Mouse (Mus musculus) heart, postnatal 14 days (tissue): ENCODE results near the gene Adra1b. TPM values are rescaled to one million over a fixed set of nuclear protein-coding genes. Genes with fewer than 3 reads are reported as not detected.

Experiments
- DNase-seq, 2 experiments: peaks; one replicate each; pipeline ENCODE4 v3.0.0; 2021 to 2022
- intact Hi-C: fragments of 180-260 bp; cut with DNase I; formaldehyde crosslinking; loops from one replicate; pipeline ENCODE4 v1.15.1; 2025
- total RNA-seq, 2 experiments: library from RNA; stranded (reverse); gene quantifications; 2 replicates each; pipeline ENCODE4 v1.2.3; 2021

Adra1b gene
- total RNA-seq, 2 experiments from 2014 or later: 43.7 to 47.6 TPM

GRCm38 (mm10) chr11:43755411-43755810, 145.6 kb downstream of the Adra1b start:
- DNase-seq: no peak

GRCm38 (mm10) chr11:43754568-43754967, 146.4 kb downstream of the Adra1b start:
- intact Hi-C loops: no loop called here
- no peak for DNase-seq

More at GRCm38 (mm10) chr11:43755411-43755810, 145.6 kb downstream of the Adra1b start:
- intact Hi-C loops: no loop called here

DNA sequence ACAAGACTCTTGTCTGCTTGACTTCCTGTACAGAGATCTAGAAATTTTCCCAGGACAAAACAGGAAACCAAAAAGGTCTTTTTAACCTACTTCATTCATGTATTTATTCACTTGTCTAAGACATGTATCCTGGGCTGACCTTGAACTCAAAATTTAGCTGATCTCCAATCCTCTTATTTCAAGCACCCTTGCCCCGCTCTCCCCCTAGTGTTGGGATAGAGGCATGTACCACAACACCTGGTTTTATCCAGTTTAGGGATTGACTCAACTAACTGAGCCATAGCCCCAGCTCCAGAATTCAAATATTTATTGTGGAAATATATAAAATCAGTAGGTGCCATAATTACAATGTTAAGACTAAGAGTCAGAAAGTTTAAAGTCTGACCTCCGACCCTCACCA, 149.5 kb downstream of the Adra1b start:
- no peak for DNase-seq
- intact Hi-C loops: no loop called here

DNA sequence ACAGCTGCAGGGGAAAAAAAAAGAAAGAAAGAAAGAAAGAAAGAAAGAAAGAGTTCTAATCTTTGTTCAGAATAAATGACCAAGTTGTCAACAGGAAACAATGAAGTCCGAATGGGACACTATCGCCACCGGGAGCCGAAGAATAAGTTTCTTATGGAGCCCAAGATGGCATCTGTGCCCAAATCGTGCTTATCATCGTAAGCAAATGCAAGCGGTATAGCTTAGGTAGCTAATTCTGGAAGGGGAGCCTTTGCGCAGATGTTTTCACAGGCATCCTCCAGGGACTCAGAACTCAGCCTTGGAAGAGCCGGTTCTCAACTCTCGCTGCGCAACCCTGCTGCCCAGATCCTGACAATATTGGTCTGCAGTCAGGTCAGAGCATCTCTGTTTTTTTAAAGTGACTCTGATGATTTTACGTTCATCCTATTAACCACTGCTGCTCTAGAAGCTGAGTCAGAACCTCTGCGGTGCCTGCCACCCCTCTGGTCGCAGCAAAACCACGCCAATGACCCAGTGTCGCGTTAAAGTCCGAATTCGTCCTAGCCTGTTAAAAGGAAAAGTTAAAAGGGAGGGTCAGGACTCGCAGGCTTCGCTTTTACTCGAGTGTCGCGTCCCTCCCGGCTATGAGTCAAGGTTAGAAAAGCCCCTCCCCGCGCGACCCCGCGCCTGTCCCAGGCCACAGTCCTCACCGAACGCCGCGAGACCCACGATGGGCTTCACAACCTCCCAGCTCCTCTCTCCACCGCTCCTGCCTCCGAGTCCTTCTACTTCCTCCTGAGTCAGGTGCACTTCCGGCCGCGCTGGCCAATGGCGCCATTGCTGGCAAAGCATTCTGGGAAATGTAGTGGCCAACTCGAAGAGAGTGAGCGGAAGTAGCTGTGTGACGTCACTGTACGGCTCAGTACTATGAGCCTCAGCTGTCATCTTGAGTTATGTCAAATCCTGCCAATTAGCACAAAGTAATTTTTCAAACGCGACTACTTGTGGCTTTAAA, 153.5 kb downstream of the Adra1b start, which contains the start of gene Ttc1:
Ttc1 (minus strand) TSS at position 776 of the 994 bp plus-strand sequence.
- intact Hi-C loops: loop anchor here (5.0 kb wide), 1 partner anchor 310 kb away; no protein-coding TSS in a partner anchor

DNA sequence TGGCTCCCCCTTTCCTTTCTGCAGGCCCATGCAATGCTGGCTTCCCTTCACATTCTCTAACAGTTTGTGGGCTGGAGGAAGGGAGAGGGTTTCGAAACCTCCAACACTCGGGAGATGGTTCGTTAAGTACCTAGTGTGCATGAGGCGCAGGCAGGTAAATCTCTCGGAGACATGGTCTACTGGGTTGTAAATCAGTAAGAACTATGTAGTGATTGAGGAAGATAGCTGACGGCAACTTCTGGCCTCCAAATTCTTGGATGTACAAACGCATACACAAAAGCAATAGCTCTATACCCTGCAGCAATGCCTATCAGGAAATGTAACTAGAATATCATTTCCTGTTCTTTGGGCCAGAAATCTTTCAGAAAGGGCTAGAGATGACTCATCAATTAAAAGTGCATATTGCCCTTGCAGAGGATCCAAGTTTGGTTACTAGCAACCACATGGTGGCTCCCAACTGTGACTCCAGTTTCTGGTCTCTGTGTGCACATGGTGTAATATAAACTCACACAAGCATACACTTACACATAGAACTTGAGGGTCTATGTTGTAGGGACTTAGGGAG, 172.2 kb downstream of the Adra1b start:
- intact Hi-C loops: no loop called here

More for the DNA sequence above, 153.5 kb downstream of the Adra1b start, which contains the start of gene Ttc1:
- DNase-seq: peak; percentile 95 to 98

DNA sequence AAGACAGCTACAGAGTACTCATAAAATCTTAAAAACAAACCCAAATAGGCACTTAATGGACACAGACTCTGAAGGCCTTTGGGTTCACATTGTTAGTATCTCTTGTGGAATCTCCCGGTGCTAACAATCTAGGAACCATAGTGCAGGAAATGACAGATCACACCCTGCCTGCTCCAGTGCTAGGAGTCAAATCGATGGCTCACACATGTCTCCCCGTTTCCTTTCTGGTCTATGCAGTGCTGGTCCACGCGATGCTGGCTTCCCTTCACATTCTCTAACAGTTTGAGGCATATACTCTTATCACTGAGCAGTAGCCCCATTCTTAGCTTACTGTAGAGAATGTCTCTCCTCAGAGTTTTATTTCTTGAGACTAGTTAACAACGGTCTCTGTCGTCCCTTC, 173.2 kb downstream of the Adra1b start:
- no peak for DNase-seq
- intact Hi-C loops: no loop called here

More for the DNA sequence above, 172.2 kb downstream of the Adra1b start:
- DNase-seq: no peak

Other genes starting within 250 kb of the Adra1b start
- 10 to 100 TPM; 26.1 to 27.7 TPM for gene Pwwp2a, start 219.2 kb downstream of the Adra1b start, total RNA-seq
- gene Ttc1, start 153.2 kb downstream of the Adra1b start, total RNA-seq: 10 to 100 TPM; 43.6 to 48.4 TPM